Mouse (Mus musculus) small intestine, adult 2 months (tissue): Measurements from ENCODE around the gene Gm20388. TPM values are rescaled to one million over a fixed set of nuclear protein-coding genes. Genes with fewer than 3 reads are reported as not detected.

Experiments
- H3K27ac ChIP-seq: fragments of 200-500 bp; 2 replicates; pipeline ENCODE4 v1.5.1; 2012; ENCODE audit warnings: low read depth, low read length, control low read depth, inconsistent platforms; ENCODE audit not compliant: insufficient read depth
- H3K27me3 ChIP-seq: fragments of 200-500 bp; 2 replicates; pipeline ENCODE4 v1.6.1; 2012; ENCODE audit warnings: mild to moderate bottlenecking, moderate library complexity, low read length, inconsistent platforms; ENCODE audit not compliant: control insufficient read depth, insufficient read depth
- H3K36me3 ChIP-seq: fragments of 200-500 bp; 2 replicates; pipeline ENCODE4 v1.6.1; 2012; ENCODE audit warnings: mild to moderate bottlenecking, low read length, control low read depth, inconsistent platforms; ENCODE audit not compliant: control insufficient read depth, insufficient read depth
- H3K4me1 ChIP-seq: fragments of 200-500 bp; 2 replicates; pipeline ENCODE4 v1.6.1; 2012; ENCODE audit warnings: low read length, inconsistent platforms, mixed read lengths; ENCODE audit not compliant: control insufficient read depth, insufficient read depth, insufficient read length
- H3K4me3 ChIP-seq: fragments of 200-500 bp; 2 replicates; pipeline ENCODE4 v1.5.1; 2012; ENCODE audit warnings: low read depth, mild to moderate bottlenecking, control low read depth, inconsistent platforms, low read length, moderate library complexity
- CTCF ChIP-seq: fragments of 200-500 bp; IDR thresholded peaks from 2 replicates; pipeline ENCODE4 v1.5.1; 2012; ENCODE audit warnings: low read depth, mild to moderate bottlenecking, control low read depth, inconsistent platforms, low read length, moderate library complexity, mixed read lengths; ENCODE audit not compliant: insufficient replicate concordance, insufficient read length; ENCODE audit errors: extremely low read depth
- POLR2A ChIP-seq: fragments of 200-500 bp; IDR thresholded peaks from 2 replicates; pipeline ENCODE4 v1.6.1; 2012; ENCODE audit warnings: low read depth, mild to moderate bottlenecking, control low read depth, inconsistent platforms, low read length, moderate library complexity
- WGBS: fragments of 180-500 bp; shearing (Covaris S2); methylation state at CpG from one replicate; pipeline ENCODE4 v1.1.7; 2018; 5-methylcytosine and 5-hydroxymethylcytosine counted together
- polyA plus RNA-seq: library from polyadenylated mRNA; depleted of rRNA; stranded (reverse); fragments of >200 nt; gene quantifications from 2 replicates; pipeline ENCODE4 v1.2.3, GENCODE M21; 2012

The Gm20388 gene
- polyA plus RNA-seq, 1 experiment: 37.3 TPM

DNA sequence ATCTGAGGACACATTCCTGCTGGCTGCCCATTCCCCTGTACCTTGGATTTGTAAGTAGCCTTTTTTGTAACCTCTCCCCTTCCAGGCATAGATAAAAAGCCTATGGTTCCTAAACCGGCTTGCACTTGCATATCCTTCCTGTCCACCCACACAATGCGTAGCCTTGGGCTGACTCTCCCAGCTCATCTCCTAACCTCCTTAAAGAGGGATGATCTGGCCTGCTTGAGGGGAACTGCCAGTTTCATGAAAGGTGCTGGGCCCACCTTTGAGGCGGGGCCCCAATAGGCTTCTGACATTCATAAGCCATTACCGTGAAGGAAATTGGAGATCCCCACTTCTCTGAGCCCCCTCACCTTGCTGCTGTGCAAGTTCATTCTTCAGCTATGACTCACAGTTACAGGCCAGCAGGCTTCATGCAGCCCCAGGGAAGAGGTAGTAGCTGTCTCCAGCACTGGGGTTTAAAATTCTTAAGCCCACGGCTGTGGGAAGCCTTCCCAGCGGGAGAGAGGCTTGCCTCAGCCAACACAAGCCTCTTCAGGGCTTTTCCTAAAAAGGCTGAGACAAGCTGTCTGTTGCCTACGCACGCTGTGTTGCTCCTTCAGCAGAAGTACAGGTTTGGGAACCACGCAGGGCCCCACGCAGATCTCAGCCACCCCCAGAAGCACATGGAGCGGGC, 2551.0 kb downstream of the Gm20388 start:
- H3K27me3 ChIP-seq: peaks cover 4% of the 10 kb centered on the region; the same call in 1 of the 2 replicates
- H3K27ac ChIP-seq: no peak overlapping the region
- H3K4me1 ChIP-seq: peaks cover 23% of the 10 kb centered on the region
- no peak overlapping the region for H3K4me3 ChIP-seq
- WGBS: 80% methylated on average over 11 of the region's 11 CpGs
- TF ChIP-seq POLR2A (no peak), CTCF (no peak)
- peaks cover 6% of the 10 kb centered on the region; the same call in 1 of the 2 replicates for H3K36me3 ChIP-seq

DNA sequence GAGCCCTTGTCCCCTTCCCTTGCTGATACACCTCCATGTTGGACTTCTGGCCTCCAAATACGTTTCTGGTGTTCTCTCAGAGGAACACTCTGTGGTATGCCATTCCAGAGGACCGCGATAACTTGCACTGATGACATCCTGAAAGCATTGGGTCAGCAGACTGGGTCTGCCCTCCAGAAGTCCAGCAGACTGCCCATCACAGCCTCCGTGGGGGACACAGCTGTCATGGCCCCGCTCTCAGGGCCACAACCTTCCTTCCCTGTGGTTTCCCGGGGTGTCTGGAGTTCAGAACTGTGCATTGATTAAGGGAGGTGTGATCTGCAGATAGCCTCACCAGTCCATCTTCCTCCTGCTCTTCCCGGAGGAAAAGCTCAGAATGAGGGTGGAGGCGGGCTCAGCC, 2551.9 kb downstream of the Gm20388 start:
- H3K4me3 ChIP-seq: no peak overlapping the region
- H3K27me3 ChIP-seq: peaks cover 4% of the 10 kb centered on the region; the same call in 1 of the 2 replicates
- H3K27ac ChIP-seq: no peak overlapping the region
- peaks cover 23% of the 10 kb centered on the region for H3K4me1 ChIP-seq
- H3K36me3 ChIP-seq: peaks cover 14% of the 10 kb centered on the region; the same call in 1 of the 2 replicates
- 86% methylated on average over 8 of the region's 8 CpGs for WGBS
- TF ChIP-seq CTCF (no peak), POLR2A (no peak)

DNA sequence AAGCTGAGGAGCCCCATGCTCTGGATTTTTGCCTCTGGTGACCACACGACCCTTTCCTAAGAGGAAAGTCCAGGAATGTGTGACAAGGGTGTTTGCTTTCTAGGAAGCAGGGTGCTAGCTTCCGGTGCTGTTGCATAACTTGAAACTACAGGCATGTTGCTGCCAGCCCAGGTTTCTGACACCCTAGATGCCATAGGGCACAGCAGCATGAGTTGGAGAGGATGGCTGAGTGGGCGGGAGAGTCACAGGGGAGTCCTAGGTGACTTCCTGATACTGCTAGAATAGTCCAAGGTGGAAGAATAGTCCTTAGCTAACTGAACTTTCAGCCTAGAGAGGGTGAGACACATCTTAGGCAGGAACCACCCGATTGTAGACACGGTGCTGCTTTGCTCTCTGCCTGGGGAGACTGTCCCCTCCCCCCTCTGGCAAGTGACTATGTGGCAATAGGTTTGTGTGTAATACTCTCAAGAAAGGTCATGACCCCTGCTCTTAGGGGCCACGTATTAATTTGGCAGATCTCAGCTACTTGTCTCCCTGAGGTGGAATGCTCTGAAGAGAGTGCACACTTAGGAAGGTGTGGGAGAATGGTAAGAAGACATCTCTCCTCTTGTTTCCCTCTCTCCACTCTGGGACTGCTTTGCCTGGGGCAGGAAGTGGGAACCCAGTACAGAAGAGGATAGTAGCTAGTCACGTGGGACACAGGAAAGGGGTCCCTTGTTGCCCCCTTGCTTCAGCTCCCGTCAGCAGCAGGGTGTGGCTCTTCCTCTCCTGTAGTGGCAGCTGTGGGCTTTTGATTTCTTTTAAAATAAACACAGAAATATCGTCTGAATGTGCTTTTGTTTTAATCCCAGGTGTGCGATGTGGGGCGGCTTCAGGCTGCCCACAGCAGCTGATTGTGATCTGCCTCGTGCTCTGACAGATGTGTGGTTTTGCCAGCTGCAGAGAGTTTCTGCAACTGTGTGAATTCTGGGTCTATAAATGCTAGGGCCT, 2553.3 kb downstream of the Gm20388 start:
- TF ChIP-seq POLR2A (no peak), CTCF (no peak)
- peak overlapping the region; percentile 48 for H3K27ac ChIP-seq
- H3K4me3 ChIP-seq: peak overlapping the region; percentile 32
- peaks cover 20% of the 10 kb centered on the region for H3K36me3 ChIP-seq
- peaks cover 4% of the 10 kb centered on the region; the same call in 1 of the 2 replicates for H3K27me3 ChIP-seq
- 28% methylated on average over 12 of the region's 12 CpGs for WGBS
- H3K4me1 ChIP-seq: peaks cover 23% of the 10 kb centered on the region

- Histone ChIP-seq H3K27me3 (peaks cover 3% of the 10 kb centered on the region; the same call in 1 of the 2 replicates), H3K4me3 (no peak overlapping the region), H3K27ac (no peak overlapping the region), H3K4me1 (peaks cover 20% of the 10 kb centered on the region), H3K36me3 (peaks cover 22% of the 10 kb centered on the region)
- WGBS: 84% methylated on average over 7 of the region's 7 CpGs
- TF ChIP-seq CTCF (no peak), POLR2A (no peak)
These were observed 2554.3 kb downstream of the Gm20388 start for GRCm38 (mm10) chr8:122464985-122465384.

- 92% methylated on average over 13 of the region's 13 CpGs for WGBS
- TF ChIP-seq CTCF (no peak), POLR2A (no peak)
- Histone ChIP-seq H3K27ac (no peak overlapping the region), H3K36me3 (peaks cover 22% of the 10 kb centered on the region), H3K4me1 (peaks cover 13% of the 10 kb centered on the region), H3K4me3 (no peak overlapping the region), H3K27me3 (no peaks in the 10 kb centered on the region)
These were observed 2557.2 kb downstream of the Gm20388 start for GRCm38 (mm10) chr8:122467816-122468215.

DNA sequence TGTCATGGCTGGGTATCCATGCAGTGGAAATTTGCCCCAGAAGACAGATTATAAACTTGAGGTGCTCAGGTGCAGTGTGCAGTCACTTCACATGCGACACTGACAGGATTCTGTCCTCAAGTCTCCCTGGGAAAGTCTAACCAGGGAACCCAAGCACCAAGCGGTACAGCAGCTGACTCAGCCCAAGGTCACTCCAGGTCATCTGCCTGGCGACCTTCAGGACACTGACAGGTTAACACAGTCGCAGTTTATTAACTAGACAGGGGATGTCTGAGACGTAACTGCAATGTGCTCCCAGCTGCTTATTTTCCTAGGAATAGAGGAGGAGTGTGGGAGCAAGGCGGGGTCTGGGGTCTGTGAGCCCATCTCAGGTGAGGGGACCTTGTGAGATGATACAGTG, 2558.8 kb downstream of the Gm20388 start:
- 82% methylated on average over 6 of the region's 6 CpGs for WGBS
- TF ChIP-seq POLR2A (no peak), CTCF (no peak)
- H3K36me3 ChIP-seq: peaks cover 26% of the 10 kb centered on the region
- H3K4me1 ChIP-seq: peaks cover 4% of the 10 kb centered on the region
- no peak overlapping the region for H3K27ac ChIP-seq
- no peak overlapping the region for H3K4me3 ChIP-seq
- no peaks in the 10 kb centered on the region for H3K27me3 ChIP-seq

DNA sequence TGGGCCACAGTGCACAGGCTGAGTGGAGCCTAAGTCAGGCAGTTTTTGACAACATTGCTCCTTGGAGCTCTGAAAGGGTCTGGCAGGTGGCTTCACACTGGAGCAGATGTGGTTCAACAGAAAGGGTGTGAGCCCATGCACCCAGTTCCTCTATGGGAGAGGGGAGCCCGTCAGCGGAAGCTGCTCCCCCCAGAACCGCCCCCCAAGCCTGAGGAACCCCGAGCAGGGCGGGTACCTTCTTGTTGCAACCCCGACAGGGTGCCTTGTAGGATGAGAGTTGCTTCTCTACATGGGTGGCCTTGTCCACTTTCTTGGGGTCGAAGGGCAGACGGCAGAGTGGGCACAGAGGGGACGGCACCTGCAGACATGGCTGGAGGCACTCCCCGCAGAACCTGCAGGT, 2559.3 kb downstream of the Gm20388 start:
- Histone ChIP-seq H3K4me3 (no peak overlapping the region), H3K36me3 (peaks cover 26% of the 10 kb centered on the region), H3K27me3 (no peaks in the 10 kb centered on the region), H3K4me1 (peaks cover 7% of the 10 kb centered on the region), H3K27ac (no peak overlapping the region)
- no peak for TF ChIP-seq POLR2A
- TF ChIP-seq CTCF: no peak
- 83% methylated on average over 10 of the region's 10 CpGs for WGBS
